Mouse (Mus musculus) frontal cortex, postnatal 25 days (tissue): ENCODE measurements around the gene Atp4b.
"Not testable (repeated sequence)": the region's sequence is repeated elsewhere in the genome, so short reads cannot be mapped to it uniquely, and the experiment has no call there.

Source experiments
- DNase-seq, 2 experiments: peaks; one replicate each; pipeline ENCODE4 v3.0.0; 2022; ENCODE audit warnings: low spot score in 2 of 2

Gene Atp4b

DNA sequence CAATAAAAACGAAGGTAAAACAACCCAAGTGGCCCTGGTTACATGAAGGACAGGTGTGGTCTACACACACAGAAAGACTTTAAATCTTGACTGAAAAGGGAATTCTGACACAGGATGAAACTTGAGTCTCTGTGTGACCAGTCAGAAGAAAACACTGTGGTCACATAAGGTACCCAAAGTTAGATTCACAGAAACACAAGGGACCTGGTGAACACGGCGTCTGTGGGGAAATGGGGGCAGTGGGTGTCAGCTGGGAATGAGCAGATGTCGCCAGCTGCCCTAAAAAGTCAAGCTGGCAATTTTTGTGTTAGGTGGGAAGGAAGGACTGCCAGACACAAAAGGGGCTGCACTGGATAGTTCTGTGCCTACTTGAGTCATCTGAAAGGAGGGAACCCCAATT, 13.6 kb downstream of the Atp4b start:
- no peak for DNase-seq

- no peak for DNase-seq
Observed at GRCm38 (mm10) chr8:13382536-13382935, 14.1 kb downstream of the Atp4b start.

DNA sequence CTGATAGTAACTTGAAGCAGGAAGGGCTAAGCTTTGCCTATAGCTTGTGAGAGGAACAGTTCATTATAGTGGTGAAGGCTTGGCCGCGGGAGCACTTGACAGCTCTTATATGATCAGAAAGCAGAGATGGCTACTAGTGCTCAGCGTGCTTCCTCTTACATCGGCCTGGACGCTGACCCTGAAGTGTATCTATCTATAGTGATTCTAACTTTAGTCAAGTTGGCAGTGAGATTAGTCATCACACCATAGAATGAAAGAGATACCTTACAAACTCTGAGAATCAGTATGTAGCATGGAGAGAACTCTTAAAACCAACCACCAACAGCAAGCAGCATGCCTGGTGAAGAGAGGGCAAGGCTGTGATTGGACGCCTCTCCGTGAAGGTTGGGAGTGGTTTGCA, 15.0 kb downstream of the Atp4b start:
- no peak for DNase-seq

DNA sequence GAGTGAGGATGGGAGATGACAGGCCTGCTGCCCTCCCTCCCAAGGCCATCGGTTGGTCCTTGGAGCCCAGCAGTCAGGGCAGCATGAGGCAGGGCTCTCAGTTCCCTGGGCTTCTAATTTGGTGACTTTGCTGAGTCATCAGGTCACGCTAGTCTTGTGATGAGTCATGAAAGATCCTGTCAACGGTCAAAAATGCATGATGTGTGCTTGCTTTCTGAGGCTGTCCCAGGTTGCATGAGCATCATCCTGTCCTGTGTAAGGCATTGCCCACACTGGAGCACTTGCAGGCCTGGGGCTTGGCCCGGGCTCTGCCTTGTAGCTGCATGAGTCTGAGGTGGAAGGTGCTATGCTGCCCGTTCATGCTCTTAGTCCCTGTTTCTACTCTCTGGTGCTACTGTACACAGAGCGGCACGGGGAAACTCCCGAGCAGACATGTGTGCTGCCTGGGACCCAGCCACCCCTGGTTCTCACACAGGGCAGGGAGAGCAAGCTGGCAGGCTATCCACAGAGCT, 23.4 kb downstream of the Atp4b start:
- no peak for DNase-seq

DNA sequence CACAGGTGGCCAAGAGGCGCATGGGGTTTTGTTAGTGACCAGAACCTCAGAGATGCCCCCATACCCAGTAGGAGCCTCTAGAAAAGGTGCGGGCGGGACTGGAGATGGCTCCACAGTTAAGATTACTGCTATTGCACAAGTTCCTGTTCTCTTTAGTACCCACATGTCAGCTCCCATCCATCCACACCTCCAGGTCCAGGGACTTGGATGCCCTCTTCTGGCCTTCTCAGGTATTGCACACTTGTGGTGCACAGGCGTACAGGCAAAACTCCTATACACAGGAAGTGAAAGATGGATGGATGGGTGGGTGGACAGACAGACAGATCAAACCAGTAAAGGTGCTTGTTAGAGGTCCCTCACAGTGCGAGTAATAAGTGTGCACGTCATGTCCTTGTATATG, 34.8 kb downstream of the Atp4b start:
- no peak for DNase-seq

- DNase-seq = no peak
Observed at GRCm38 (mm10) chr8:13360213-13360612, 36.4 kb downstream of the Atp4b start.

DNA sequence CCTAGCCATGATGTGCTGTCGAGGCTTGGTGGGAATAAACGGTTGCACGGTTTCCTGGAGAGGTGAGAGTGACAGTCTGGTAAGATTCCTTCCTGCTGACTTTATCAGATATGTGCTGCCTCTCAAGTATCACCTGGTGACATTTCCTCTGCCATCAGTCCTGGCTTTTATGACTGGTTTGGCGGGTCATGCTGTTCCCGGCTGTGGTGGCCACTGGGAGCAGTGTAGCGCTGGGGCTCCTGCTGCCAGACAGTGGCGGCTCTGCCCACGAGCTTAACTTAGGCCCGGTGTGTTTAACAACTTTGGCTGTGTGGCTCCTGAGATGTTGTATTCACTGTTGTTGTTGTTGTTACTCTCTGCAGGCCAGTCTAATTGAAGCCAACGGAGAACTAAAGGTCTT, 39.9 kb downstream of the Atp4b start:
- DNase-seq = no peak

DNA sequence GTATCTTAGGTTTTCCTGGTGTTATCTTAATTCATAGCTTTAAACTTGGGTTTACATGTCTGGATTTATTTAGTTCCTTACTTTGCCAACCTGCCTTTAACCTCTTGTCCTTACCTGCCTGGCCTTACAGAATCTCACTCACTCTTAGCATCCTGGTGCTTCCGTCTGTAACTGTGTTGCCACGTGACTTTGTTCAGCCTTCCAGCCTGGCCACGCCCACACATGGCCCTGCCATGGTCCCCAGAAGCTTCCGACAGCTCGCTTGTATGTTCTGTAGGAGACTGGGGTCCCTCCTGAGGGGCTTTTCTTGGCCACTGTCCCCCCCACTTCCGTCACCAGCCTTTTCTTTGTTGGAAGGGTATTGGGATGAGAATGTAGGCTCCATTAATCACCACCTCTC, 40.4 kb downstream of the Atp4b start:
- DNase-seq = no peak

- DNase-seq = no peak
Observed at GRCm38 (mm10) chr8:13353883-13354282, 42.7 kb downstream of the Atp4b start.

DNA sequence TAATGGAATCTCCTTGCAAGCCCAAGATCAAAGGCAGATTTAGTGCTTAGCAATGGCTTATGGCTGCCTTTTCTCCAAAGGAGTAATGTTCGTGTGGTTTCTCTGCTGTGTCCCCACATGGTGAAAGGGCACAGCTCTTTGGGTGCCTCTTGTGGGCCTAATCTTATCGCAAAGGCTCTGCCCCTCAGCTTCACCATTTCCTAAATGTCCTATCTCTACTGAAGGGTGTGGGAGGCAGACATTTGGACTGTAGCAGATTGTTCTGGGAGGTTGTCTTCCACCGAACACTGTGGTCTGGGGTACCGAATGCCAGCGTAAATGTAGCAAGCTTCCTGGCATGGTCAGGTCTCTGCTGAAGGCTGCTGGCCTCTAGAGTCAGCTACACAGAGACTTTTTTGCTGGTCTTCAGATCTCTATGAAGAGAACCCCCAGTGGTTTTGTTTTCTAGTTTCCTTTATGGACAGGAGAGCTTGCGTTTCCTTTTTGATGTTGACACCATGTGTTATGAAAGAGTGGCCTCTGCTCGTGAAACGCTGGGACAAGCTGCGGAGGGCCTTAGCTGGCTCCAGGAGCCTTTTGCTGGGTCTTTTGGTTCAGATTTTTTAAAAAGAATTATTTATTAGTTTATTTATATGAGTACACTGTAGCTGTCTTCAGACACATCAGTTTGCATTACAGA, 43.3 kb downstream of the Atp4b start:
- DNase-seq = no peak

DNA sequence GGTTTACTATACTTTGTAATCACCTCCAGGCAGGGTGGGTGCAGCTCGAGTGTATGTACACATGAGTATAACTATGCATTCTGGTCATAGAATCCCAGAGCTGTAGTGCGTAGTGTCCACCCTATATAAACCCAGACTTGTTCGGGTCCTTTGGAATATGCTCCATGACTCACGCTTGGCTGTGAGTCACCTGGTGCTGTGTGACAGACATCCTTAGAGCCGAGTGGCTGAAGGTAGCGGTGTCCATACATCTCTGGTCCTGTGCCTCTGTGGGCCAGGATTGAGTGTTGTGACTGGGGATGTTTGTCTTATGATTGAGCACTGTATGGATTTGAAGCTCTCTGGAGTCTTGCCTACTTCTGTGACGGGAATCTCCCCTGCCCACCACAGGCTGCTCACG, 44.0 kb downstream of the Atp4b start:
- DNase-seq = no peak

DNA sequence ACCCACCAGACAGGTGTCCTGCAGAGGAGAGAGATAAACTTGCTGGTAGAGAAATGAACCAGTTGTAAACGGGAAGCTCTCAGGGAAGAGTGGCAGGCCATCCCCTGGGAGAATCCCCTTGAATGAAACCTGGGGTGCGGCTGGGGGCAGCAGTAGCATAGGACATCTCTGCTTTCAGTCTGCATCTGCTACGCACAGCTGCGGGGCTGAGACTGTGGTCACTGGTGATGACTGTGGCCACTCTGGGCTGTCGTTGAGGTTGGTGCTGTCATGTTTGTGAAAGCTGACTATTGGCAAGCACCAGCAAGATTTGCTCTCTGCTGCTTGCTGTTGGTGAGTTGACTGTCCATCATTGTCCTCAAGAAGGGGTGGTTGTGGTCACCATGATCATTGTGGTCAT, 45.0 kb downstream of the Atp4b start:
- no peak for DNase-seq

DNA sequence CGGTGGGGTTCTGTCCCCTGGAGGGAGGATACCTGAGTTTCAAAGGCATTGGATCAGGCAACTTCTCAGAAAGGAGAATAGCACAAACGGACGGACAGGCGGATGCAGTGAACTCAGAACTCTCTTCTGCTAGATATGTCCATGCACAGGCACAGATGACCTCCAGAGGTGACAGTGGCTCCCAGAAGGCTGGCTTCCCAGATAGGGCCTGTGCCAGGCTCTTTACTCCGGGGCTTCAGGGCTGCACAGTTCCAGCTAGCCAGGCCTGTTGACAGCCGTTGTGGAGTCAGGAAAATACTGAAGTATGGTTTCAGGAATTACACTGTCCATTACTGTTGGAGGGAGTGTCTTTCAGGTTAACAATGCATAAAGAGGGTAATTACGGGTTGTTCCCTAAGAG, 46.6 kb downstream of the Atp4b start:
- no peak for DNase-seq

- no peak for DNase-seq
Observed at GRCm38 (mm10) chr8:13343134-13343533, 53.5 kb downstream of the Atp4b start.

DNA sequence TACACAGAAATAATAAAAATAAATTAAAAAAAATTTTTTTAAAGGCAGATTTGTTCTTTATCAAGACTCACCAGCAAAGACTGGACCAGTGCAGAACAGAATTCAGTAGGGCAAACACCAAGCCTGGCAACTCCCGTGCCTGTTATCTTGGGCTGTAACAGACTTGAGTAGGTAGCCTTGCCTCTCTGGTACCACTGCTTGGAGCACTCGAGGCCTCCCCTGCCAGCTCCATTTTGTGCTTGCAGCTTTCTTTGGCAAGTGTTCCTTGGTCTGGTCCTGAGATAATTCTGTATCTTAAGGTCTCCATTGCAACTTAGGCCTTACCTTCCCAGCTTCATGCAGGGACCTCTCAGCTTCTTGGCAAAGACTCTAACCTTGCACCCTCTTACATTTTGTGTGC, 54.3 kb downstream of the Atp4b start:
- DNase-seq = no peak

- no peak for DNase-seq
Observed at GRCm38 (mm10) chr8:13340650-13341049, 56.0 kb downstream of the Atp4b start.

DNA sequence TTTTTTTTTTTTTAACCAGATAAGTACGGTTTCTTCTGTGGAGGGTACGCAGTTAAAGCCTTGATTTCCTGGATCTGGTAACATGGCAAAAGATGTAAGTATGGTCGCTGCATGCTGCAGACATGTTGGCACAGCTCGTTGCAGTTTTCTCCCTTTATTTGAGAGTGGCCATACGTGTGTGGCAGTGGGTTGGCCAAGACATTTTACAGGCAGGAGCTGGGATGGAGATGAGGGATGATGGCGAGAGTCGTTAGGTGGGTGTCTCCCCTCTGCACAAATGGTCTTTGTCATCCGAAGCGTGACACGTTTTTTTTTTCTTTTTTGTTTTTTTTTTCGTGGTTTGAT, 57.0 kb downstream of the Atp4b start:
- DNase-seq = no peak

DNA sequence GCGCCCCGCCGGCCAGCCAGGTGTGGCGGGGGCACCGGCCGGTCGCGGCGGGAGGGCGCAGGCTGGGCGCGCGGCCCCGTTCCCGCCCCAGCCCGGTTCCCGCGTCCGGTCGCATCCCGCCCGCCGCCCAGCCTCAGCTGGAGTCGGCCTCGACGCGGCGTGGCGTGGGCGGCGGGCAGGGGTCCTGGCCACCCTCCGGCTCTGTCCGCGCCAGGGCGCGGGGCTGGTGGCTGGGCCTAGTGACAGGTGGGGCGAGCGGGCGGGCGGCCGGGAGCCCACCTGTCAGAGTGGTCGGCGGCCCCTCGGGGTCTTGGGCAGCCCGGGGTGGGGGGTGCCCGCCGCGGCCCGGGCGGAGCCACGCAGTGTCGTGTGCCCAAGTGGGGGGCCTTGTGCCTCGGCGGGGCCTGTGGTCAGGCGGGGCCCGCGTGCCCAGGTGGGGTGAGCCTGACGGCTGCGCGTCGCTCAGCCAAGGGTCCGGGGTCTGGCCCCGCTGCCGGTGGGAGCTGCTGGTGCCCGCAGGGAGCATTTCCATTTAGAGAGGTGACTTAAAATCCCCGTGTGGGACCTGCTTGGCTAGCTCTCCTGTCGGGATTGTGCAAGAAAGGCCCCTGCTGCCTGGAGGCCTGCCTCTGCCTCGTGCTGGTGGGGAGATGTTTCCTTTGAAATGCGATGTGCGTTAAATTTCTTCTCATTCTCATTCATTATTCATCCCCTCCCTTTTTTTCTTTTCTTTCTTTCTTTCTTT, 57.6 kb downstream of the Atp4b start:
- no peak for DNase-seq

DNA sequence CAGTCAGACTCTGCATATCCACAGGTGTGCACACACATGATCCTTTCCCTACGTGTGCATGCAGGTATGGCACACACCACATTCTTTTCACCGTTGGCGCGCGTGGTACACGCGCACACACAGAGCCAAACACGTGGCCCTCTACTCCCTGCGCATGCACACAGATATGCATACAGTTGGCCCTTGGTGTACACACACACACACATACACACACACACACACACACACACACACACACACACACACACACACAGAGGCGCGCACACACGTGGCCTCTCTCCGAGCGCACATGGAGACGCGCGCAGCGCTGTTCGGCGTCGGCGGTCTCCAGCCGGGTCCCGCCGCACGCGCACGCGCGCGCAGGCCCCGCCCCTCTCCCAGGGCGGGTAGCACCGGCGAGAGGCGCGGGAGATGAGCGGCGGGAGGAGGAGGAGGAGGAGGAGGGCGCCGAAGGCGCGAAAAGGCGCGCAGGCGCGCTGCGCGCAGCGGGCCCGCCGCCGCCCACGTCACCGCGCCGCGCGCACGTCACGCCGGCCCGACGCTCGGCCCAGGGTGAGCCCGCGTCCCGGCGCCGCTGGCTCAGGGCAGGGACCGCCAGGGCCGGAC, 58.3 kb downstream of the Atp4b start, which contains the start of gene Tfdp1:
TSS of gene Tfdp1 (plus strand) at position 497 of the 606 bp plus-strand sequence.
- DNase-seq = peak; percentile 31 to 60

- no peak for DNase-seq
Observed at GRCm38 (mm10) chr8:13337678-13338077, 58.9 kb downstream of the Atp4b start.

DNA sequence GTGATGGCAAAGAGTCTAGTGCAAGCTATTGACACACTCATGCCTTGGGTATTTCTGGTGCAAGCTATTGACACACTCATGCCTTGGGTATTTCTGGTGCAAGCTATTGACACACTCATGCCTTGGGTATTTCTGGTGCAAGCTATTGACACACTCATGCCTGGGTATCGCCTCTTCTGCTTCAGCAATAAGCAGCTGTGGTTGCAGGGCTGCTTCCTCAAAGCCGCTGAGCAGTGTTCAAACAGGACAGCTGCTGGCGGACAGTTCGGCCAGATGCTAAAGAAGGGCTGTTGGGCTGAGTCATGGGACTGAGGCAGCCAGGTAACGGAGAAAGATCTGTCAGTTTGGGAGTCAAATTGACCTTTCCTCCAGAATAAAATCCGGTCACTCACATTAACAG, 59.4 kb downstream of the Atp4b start:
- not testable (repeated sequence) for DNase-seq
